8 mouse cellular contexts compared by ENCODE assay signal in the genomic region with DNA sequence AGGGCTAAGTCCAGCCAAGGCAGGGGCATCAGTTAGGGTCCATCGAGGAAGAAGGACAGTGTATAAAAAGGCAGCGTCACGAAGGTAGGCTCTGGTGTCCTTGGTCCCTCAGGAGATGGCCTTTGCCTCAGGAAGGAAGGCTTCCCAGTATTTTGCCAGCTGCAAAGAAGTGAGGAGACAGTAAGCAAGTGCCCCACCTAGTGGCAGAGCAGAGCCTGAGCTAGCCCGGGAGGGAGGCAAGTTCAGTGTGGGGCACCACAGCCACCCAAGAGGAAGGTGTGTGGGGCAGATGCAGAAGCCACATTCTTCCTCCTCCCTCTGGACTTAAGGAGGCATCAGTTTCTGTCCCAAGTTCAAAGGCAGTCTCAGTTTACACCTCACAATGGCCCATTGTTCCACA.
DNase-seq lines count a peak whose midpoint lies in the region.

No protein-coding gene starts in this region.

- peak; percentile 51 to 52 for DNase-seq in frontal cortex, postnatal 36 days (ENCODE audit: low spot score in 2 of 2)
- DNase-seq in frontal cortex, postnatal 25 days (ENCODE audit: low spot score in 2 of 2) = no peak
- DNase-seq in 3T3-L1 (ENCODE audit: low read depth, low spot score) (peak; percentile 59), ZHBTc4 (ENCODE audit: low read depth, low spot score) (peak; percentile 87)
- DNase-seq in embryo, embryonic 9.5 days (ENCODE audit: extremely low spot score) = peak; percentile 47
- peak; percentile 66 to 70 for DNase-seq in kidney, postnatal 25 days
- DNase-seq in lung, postnatal 36 days = peak; percentile 77
- DNase-seq in thymus, postnatal 10 days (ENCODE audit: low spot score in 2 of 2) = peak; percentile 21 to 66

Comparison
In these comparisons a context has a peak if more than half of its experiments do, and no peak if none do; other contexts are left out.
1. DNase-seq: peak in frontal cortex, postnatal 36 days (2 of 2), 3T3-L1 (single experiment), ZHBTc4 (single experiment), embryo, embryonic 9.5 days (single experiment), kidney, postnatal 25 days (2 of 2), lung, postnatal 36 days (single experiment) and thymus, postnatal 10 days (2 of 2); none in frontal cortex, postnatal 25 days (0 of 2).